Mouse (Mus musculus) ES-Bruce4 (cell line): ENCODE data around the gene Rab15. TPM values are rescaled to one million over a fixed set of nuclear protein-coding genes. Genes with fewer than 3 reads are reported as not detected.
"Not testable (repeated sequence)": the region's sequence is repeated elsewhere in the genome, so short reads cannot be mapped to it uniquely, and the experiment has no call there.

Experiments
- H3K27ac ChIP-seq: 2 replicates; pipeline ENCODE4 v1.5.1; 2012; ENCODE audit warnings: low read length, inconsistent platforms; ENCODE audit not compliant: insufficient read depth
- H3K27me3 ChIP-seq: 2 replicates; pipeline ENCODE4 v1.6.1; 2012; ENCODE audit warnings: mild to moderate bottlenecking, low read length, inconsistent platforms; ENCODE audit not compliant: control insufficient read depth, poor library complexity, insufficient read depth, severe bottlenecking
- H3K36me3 ChIP-seq: 2 replicates; pipeline ENCODE4 v1.6.1; 2012; ENCODE audit warnings: inconsistent platforms, mild to moderate bottlenecking, low read length, moderate library complexity; ENCODE audit not compliant: control insufficient read depth, poor library complexity, insufficient read depth, severe bottlenecking
- H3K4me1 ChIP-seq: one replicate; pipeline ENCODE4 v1.8.1; 2011; ENCODE audit warnings: low read length; ENCODE audit not compliant: control insufficient read depth, insufficient read depth
- H3K4me3 ChIP-seq: 2 replicates; pipeline ENCODE4 v1.5.1; 2011; ENCODE audit warnings: low read depth, mild to moderate bottlenecking, low read length
- H3K9ac ChIP-seq: 2 replicates; pipeline ENCODE4 v1.6.1; 2012; ENCODE audit warnings: low read depth, mild to moderate bottlenecking, inconsistent platforms; ENCODE audit not compliant: poor library complexity, severe bottlenecking
- H3K9me3 ChIP-seq: replicated peaks from 2 replicates; pipeline ENCODE4 v1.6.1; 2012; ENCODE audit warnings: mild to moderate bottlenecking, low read length, inconsistent platforms; ENCODE audit not compliant: control insufficient read depth, poor library complexity, insufficient read depth, severe bottlenecking
- CTCF ChIP-seq: IDR thresholded peaks from one replicate; pipeline ENCODE4 v1.8.1; 2011; ENCODE audit warnings: low read depth, low read length
- EP300 ChIP-seq: IDR thresholded peaks from 2 replicates; pipeline ENCODE4 v1.6.1; 2011; ENCODE audit warnings: low read depth, low read length; ENCODE audit not compliant: insufficient read depth
- POLR2A ChIP-seq: IDR thresholded peaks from one replicate; pipeline ENCODE4 v1.8.1; 2011; ENCODE audit warnings: low read length; ENCODE audit not compliant: insufficient read depth
- polyA plus RNA-seq: library from polyadenylated mRNA; stranded (reverse); fragments of >200 nt; gene quantifications from 2 replicates; pipeline ENCODE4 v1.2.4, GENCODE M21; 2011; ENCODE audit warnings: low read depth; ENCODE audit not compliant: missing spikeins, insufficient read depth, insufficient read length

The Rab15 gene
- 34.2 and 40.7 TPM in 2 replicates for polyA plus RNA-seq

GRCm38 (mm10) chr12:76822651-76823041 is at the start of gene Rab15:
Rab15 (minus strand) TSS chr12:76822908.
- H3K27ac ChIP-seq, result no peak within 1 kb of the TSS

GRCm38 (mm10) chr12:76869561-76869960 is 46.9 kb upstream of the Rab15 start:
- Histone ChIP-seq H3K9me3 (no peaks in the 10 kb centered on the region), H3K4me3 (no peak overlapping the region), H3K4me1 (peaks cover 5% of the 10 kb centered on the region), H3K36me3 (no peaks in the 10 kb centered on the region), H3K27ac (no peak overlapping the region), H3K27me3 (no peaks in the 10 kb centered on the region), H3K9ac (no peak overlapping the region)
- no peak for TF ChIP-seq EP300
- no peak for TF ChIP-seq POLR2A
- TF ChIP-seq CTCF, result no peak

More at GRCm38 (mm10) chr12:76822651-76823041, at the start of gene Rab15:
- Histone ChIP-seq H3K4me3 (peak within 1 kb of the TSS; percentile 75), H3K27me3 (no peaks in the 10 kb centered on the region), H3K9ac (peak within 1 kb of the TSS; percentile 86), H3K9me3 (no peaks in the 10 kb centered on the region), H3K36me3 (no peaks in the 10 kb centered on the region), H3K4me1 (peaks cover 5% of the 10 kb centered on the region)
- TF ChIP-seq EP300, result no peak
- no peak for TF ChIP-seq CTCF
- no peak for TF ChIP-seq POLR2A

GRCm38 (mm10) chr12:76868463-76869198 is 45.9 kb upstream of the Rab15 start:
- H3K4me3 ChIP-seq, result no peak overlapping the region
- TF ChIP-seq CTCF (no peak), EP300 (no peak)
- H3K9ac ChIP-seq, result no peak overlapping the region
- no peaks in the 10 kb centered on the region for H3K36me3 ChIP-seq
- H3K9me3 ChIP-seq, result no peaks in the 10 kb centered on the region
- peaks cover 3% of the 10 kb centered on the region for H3K4me1 ChIP-seq
- no peak overlapping the region for H3K27ac ChIP-seq
- no peaks in the 10 kb centered on the region for H3K27me3 ChIP-seq

GRCm38 (mm10) chr12:76867586-76868280 is 45.0 kb upstream of the Rab15 start:
- Histone ChIP-seq H3K4me1 (no peaks in the 10 kb centered on the region), H3K27me3 (no peaks in the 10 kb centered on the region), H3K36me3 (no peaks in the 10 kb centered on the region), H3K9ac (no peak overlapping the region), H3K27ac (peak overlapping the region; percentile 36; the same call in 1 of the 2 replicates), H3K9me3 (no peaks in the 10 kb centered on the region), H3K4me3 (no peak overlapping the region)
- no peak for TF ChIP-seq EP300
- no peak for TF ChIP-seq POLR2A
- no peak for TF ChIP-seq CTCF

- Histone ChIP-seq H3K36me3 (no peaks in the 10 kb centered on the region), H3K4me1 (no peaks in the 10 kb centered on the region), H3K27ac (no peak overlapping the region), H3K27me3 (no peaks in the 10 kb centered on the region), H3K9ac (no peak overlapping the region), H3K9me3 (no peaks in the 10 kb centered on the region), H3K4me3 (no peak overlapping the region)
- no peak for TF ChIP-seq EP300
- no peak for TF ChIP-seq CTCF
- TF ChIP-seq POLR2A, result no peak
Observed at GRCm38 (mm10) chr12:76865266-76865665, 42.6 kb upstream of the Rab15 start.

GRCm38 (mm10) chr12:76863651-76864050 is 40.9 kb upstream of the Rab15 start:
- Histone ChIP-seq H3K4me3 (no peak overlapping the region), H3K27ac (no peak overlapping the region), H3K9ac (no peak overlapping the region), H3K36me3 (no peaks in the 10 kb centered on the region), H3K4me1 (no peaks in the 10 kb centered on the region), H3K27me3 (no peaks in the 10 kb centered on the region), H3K9me3 (no peaks in the 10 kb centered on the region)
- no peak for TF ChIP-seq POLR2A
- TF ChIP-seq CTCF, result no peak
- no peak for TF ChIP-seq EP300

GRCm38 (mm10) chr12:76858788-76859187 is 36.1 kb upstream of the Rab15 start:
- H3K4me1 ChIP-seq, H3K4me3 ChIP-seq, H3K9ac ChIP-seq, H3K27ac ChIP-seq, H3K36me3 ChIP-seq, H3K9me3 ChIP-seq, H3K27me3 ChIP-seq: not testable (repeated sequence)
